Mouse (Mus musculus) embryonic facial prominence, embryonic 15.5 days (tissue): ENCODE results near the gene Crim1. TPM values are rescaled to one million over a fixed set of nuclear protein-coding genes. Genes with fewer than 3 reads are reported as not detected.

Experiments used
- ATAC-seq: fragments of 200-750 bp; cut with Nextera tagmentation; 2 replicates; pipeline ENCODE4 v1.8.0; 2017; ENCODE audit warnings: low read depth, moderate TSS enrichment; ENCODE audit not compliant: insufficient number of reproducible peaks, low FRiP score, low TSS enrichment
- H3K27ac ChIP-seq: fragments of 300-500 bp; sonication (generic); replicated peaks from 2 replicates; pipeline ENCODE4 v1.5.1; 2015; ENCODE audit warnings: mild to moderate bottlenecking, inconsistent platforms
- H3K27me3 ChIP-seq: fragments of 300-500 bp; sonication (generic); 2 replicates; pipeline ENCODE4 v1.6.1; 2015; ENCODE audit warnings: inconsistent platforms
- H3K36me3 ChIP-seq: fragments of 300-500 bp; sonication (generic); 2 replicates; pipeline ENCODE4 v1.6.1; 2015; ENCODE audit warnings: mild to moderate bottlenecking, inconsistent platforms
- H3K4me1 ChIP-seq: fragments of 300-500 bp; sonication (generic); 2 replicates; pipeline ENCODE4 v1.6.1; 2015; ENCODE audit warnings: inconsistent platforms
- H3K4me2 ChIP-seq: fragments of 300-500 bp; sonication (generic); replicated peaks from 2 replicates; pipeline ENCODE4 v1.6.1; 2015; ENCODE audit warnings: mild to moderate bottlenecking, inconsistent platforms
- H3K4me3 ChIP-seq: fragments of 300-500 bp; sonication (generic); replicated peaks from 2 replicates; pipeline ENCODE4 v1.5.1; 2015; ENCODE audit warnings: mild to moderate bottlenecking, inconsistent platforms
- H3K9ac ChIP-seq: fragments of 300-500 bp; sonication (generic); 2 replicates; pipeline ENCODE4 v1.6.1; 2015; ENCODE audit warnings: inconsistent platforms
- H3K9me3 ChIP-seq: fragments of 300-500 bp; sonication (generic); replicated peaks from 2 replicates; pipeline ENCODE4 v1.6.1; 2016; ENCODE audit warnings: inconsistent platforms
- WGBS: fragments of 180-500 bp; shearing (Covaris S2); methylation state at CpG from one replicate; pipeline ENCODE4 v1.1.7; 2015; 5-methylcytosine and 5-hydroxymethylcytosine counted together
- polyA plus RNA-seq: library from polyadenylated mRNA; unstranded; fragments of >200 nt; fragmentation: Nextera tagmentation; extraction: Ambion mirVana; gene quantifications from 2 replicates; pipeline ENCODE4 v1.2.1, GENCODE M21; 2015

The Crim1 gene
- polyA plus RNA-seq, 1 experiment from 2014 or later = 7.2 TPM

DNA sequence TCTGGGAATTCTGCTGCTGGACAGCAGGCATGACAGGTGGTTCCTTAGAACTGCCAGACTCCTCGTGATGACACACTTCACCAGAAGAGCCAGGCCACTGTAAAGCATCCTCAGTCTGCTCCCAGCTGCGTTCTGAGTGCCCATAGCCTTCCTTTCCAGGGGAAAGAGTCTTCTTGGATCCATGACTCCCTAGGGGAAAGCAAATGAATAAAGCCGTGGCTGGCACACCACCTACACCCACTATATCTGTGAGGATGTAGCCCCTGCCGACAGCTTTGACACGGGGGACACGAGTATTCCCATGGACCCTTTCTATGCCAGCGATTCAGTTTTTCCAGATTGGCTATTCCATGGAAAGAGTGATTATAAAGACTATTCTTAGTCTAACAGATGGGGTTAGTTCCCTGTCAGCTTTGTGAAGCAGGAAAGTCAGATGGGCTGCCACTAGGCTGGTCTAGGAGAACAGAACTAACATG, 158.2 kb downstream of the Crim1 start:
- no peak overlapping the region for H3K9ac ChIP-seq
- no peak overlapping the region for H3K27ac ChIP-seq
- peaks cover 3% of the 10 kb centered on the region; the same call in 1 of the 2 replicates for H3K36me3 ChIP-seq
- WGBS = 74% methylated on average over 7 of the region's 7 CpGs
- no peak for ATAC-seq
- H3K9me3 ChIP-seq = no peaks in the 10 kb centered on the region
- 0 out of 2 replicates have a peak, but pooled peaks cover 6% of the 10 kb centered on the region for H3K4me1 ChIP-seq
- no peak overlapping the region for H3K4me3 ChIP-seq
- no peak overlapping the region for H3K4me2 ChIP-seq
- H3K27me3 ChIP-seq = no peaks in the 10 kb centered on the region

DNA sequence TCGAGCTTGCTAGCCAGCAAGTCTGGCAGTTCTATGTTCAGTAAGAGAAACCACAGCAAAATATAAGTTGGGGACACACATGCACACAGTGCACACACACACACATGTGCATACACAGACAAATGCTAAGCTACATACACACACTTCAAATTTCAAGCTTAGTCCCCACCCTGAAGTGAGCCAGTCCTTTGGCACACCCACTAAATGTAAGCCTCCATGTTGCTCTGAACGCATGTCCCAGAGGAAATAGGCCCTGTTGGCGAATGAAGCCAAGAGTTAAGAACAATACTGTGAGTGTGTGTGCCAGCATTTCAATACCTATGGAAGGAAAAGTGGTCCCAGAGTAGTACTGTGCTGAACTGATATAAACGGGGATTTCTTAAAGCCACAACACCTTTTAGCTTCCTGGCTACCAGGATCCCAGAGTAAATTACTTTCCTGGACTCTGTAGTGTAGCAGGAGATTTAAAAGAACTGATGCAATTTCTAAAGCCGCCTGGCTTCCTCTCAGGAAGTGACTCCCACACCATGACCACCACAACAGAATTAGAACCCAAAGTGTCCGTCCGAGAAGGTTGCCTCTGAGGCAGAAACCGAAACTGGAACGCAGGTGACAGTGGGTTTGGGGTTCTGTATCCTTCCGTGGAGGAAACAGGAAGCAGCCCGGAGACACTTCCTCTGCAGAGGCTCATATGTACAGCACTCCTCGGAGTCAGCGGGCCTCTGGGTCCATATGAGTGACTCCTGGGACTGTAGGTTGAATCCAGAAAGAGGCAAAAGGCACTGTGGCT, 162.1 kb downstream of the Crim1 start:
- no peak for ATAC-seq
- Histone ChIP-seq H3K27ac (no peak overlapping the region), H3K4me2 (no peak overlapping the region), H3K27me3 (no peaks in the 10 kb centered on the region), H3K4me1 (0 out of 2 replicates have a peak, but pooled peaks cover 3% of the 10 kb centered on the region), H3K9me3 (no peaks in the 10 kb centered on the region), H3K36me3 (peaks cover 15% of the 10 kb centered on the region; the same call in 1 of the 2 replicates), H3K4me3 (no peak overlapping the region), H3K9ac (no peak overlapping the region)
- 71% methylated on average over 13 of the region's 13 CpGs for WGBS

DNA sequence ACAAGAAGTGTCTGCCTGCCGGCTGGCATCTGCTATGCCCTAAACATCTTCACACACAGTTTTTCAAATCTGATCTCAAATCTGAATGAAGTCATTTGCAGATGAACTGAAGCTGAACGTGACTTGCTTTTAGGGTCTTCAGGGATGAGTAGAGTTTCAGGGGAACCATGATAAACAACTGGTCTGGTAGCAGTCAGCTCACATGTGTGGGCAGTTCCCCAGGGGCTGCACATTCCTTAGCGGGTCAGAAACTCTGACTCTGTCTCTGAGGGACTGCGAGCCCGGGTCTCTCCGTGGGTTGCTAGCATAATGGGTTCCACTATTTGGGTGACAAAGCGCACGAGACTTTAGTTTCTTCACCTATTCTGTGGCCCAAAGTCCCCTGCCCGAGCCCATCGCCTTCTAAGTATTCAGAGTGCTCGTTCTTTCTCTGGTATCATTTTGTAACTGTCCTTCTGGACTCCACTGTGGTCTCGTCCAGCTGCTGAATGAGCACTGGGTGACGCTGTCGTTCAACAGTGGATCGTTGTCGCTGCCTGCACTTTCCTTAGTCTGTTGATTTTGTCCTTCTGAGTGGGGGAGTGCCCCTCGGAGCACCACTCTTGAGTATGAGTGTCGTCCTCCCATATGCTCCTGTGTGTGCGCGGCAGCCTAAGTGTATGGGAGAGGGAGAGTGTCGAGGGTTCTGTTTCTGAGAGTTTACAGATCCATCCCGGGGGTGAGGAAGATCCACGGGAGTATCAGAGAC, 164.7 kb downstream of the Crim1 start:
- H3K4me1 ChIP-seq = 0 out of 2 replicates have a peak, but pooled peaks cover 3% of the 10 kb centered on the region
- no peak overlapping the region for H3K4me2 ChIP-seq
- H3K27me3 ChIP-seq = no peaks in the 10 kb centered on the region
- H3K4me3 ChIP-seq = no peak overlapping the region
- no peak overlapping the region for H3K27ac ChIP-seq
- peaks cover 38% of the 10 kb centered on the region for H3K36me3 ChIP-seq
- no peak overlapping the region for H3K9ac ChIP-seq
- WGBS = 86% methylated on average over 23 of the region's 23 CpGs
- no peaks in the 10 kb centered on the region for H3K9me3 ChIP-seq
- no peak for ATAC-seq

DNA sequence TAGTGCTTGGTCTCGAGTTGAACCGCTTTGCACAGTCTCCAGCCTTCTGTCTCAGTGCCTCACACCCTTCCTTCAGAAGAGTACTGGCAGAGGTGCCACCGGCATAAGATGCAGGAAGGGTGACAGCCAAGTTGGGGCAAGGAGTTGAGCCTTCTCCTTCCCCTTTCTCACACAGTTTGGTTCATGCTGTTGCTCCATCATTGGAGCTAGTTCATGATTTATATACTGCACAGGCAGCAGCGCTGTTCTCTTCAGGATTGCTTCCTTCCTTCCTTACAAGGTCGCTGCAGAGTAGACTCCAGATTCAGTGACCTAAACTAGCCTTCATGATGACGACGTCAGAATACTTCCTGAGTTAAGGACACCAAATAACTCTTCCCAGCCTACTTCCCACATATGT, 166.0 kb downstream of the Crim1 start:
- WGBS = 73% methylated on average over 7 of the region's 7 CpGs

DNA sequence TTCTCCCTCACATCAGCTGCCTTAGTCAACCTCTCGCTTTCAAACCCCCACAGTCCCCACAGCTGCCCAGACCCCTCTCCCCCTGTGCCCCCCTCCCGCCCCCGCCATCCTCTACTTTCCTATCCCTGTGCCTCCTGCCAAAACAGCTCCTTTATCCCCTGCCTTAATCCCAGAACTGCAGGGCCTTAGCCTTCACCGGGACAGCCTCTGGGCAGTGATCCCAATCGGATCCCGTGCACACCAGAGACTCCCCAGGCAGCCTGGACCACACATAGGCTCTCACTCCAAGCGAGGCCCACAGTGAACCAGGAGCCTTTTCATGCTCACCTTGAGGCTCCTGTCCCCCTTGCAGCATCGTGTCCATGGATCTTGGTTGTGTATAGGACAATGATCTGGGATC, 168.4 kb downstream of the Crim1 start:
- Histone ChIP-seq H3K27ac (no peak overlapping the region), H3K9ac (no peak overlapping the region), H3K4me1 (no peaks in the 10 kb centered on the region), H3K9me3 (no peaks in the 10 kb centered on the region), H3K4me2 (no peak overlapping the region), H3K36me3 (peaks cover 46% of the 10 kb centered on the region), H3K27me3 (no peaks in the 10 kb centered on the region), H3K4me3 (no peak overlapping the region)
- WGBS = 71% methylated on average over 8 of the region's 8 CpGs
- ATAC-seq = no peak

More for the DNA sequence above, 166.0 kb downstream of the Crim1 start:
- Histone ChIP-seq H3K4me2 (no peak overlapping the region), H3K9me3 (no peaks in the 10 kb centered on the region), H3K36me3 (peaks cover 40% of the 10 kb centered on the region), H3K27me3 (no peaks in the 10 kb centered on the region), H3K9ac (no peak overlapping the region), H3K4me1 (no peaks in the 10 kb centered on the region), H3K4me3 (no peak overlapping the region), H3K27ac (no peak overlapping the region)
- no peak for ATAC-seq

DNA sequence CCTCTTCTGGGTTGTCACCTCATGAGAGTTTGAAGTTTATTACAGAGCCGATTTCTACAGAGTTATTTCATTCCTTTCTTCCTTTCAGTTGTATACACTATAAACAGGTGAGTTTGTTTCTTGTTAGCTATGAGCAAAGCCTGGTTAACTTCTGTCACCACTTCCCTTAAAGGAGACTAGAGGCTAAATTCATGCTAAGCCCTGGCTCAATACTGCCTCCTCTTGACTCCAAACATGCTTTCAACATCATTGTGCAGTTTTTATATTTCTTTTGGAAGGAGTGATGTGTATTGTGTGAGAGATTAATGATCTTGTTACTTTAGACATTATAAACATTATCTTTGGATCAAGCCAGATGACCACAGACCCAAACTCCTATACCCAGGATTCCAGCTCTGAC, 170.4 kb downstream of the Crim1 start:
- WGBS = 77% methylated on average over 1 of the region's 1 CpGs
- Histone ChIP-seq H3K36me3 (peaks cover 58% of the 10 kb centered on the region), H3K9ac (no peak overlapping the region), H3K27me3 (no peaks in the 10 kb centered on the region), H3K4me3 (no peak overlapping the region), H3K4me2 (no peak overlapping the region), H3K4me1 (no peaks in the 10 kb centered on the region), H3K9me3 (no peaks in the 10 kb centered on the region), H3K27ac (no peak overlapping the region)
- no peak for ATAC-seq

DNA sequence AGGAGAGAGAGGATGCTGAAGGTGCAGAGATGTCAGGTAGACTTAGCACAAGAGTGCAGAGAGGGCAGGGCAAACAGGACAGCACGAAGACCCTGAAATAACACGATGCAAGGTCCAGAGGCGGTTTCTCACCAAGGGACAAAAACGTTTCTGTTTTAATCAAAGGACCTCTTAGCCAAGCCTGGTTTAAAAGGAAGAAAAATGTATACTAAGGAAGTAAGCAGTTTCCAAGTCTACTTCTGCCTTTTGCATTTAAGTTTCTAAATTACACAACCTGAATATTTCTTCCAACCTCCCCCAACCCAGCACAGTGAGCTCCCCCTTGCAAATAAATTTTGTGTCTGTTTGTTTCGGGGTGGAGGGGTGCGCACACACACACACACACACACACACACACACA, 173.1 kb downstream of the Crim1 start:
- H3K9ac ChIP-seq = no peak overlapping the region
- no peak for ATAC-seq
- no peak overlapping the region for H3K27ac ChIP-seq
- H3K9me3 ChIP-seq = no peaks in the 10 kb centered on the region
- peaks cover 47% of the 10 kb centered on the region for H3K36me3 ChIP-seq
- H3K4me1 ChIP-seq = no peaks in the 10 kb centered on the region
- 93% methylated on average over 6 of the region's 6 CpGs for WGBS
- H3K4me2 ChIP-seq = no peak overlapping the region
- no peaks in the 10 kb centered on the region for H3K27me3 ChIP-seq
- H3K4me3 ChIP-seq = no peak overlapping the region

DNA sequence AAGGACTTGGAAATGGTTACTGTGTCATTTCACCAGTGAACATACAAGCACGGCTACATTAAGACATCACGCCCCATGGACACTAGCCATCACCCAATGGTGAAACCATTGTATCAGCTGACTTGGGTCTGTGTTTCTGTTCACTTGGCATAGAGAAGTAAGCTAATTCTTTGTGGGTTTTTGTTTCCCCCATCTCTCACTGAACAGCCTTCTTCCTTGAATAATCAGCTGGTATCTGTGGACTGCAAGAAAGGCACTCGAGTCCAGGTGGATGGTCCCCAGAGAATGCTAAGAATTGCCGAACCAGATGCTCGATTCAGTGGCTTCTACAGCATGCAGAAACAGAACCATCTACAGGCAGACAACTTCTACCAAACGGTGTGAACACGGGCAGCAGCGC, 173.8 kb downstream of the Crim1 start:
- H3K4me2 ChIP-seq = no peak overlapping the region
- no peak overlapping the region for H3K27ac ChIP-seq
- H3K4me1 ChIP-seq = no peaks in the 10 kb centered on the region
- H3K4me3 ChIP-seq = no peak overlapping the region
- no peaks in the 10 kb centered on the region for H3K27me3 ChIP-seq
- WGBS = 81% methylated on average over 8 of the region's 8 CpGs
- no peaks in the 10 kb centered on the region for H3K9me3 ChIP-seq
- no peak for ATAC-seq
- peaks cover 48% of the 10 kb centered on the region for H3K36me3 ChIP-seq
- no peak overlapping the region for H3K9ac ChIP-seq

DNA sequence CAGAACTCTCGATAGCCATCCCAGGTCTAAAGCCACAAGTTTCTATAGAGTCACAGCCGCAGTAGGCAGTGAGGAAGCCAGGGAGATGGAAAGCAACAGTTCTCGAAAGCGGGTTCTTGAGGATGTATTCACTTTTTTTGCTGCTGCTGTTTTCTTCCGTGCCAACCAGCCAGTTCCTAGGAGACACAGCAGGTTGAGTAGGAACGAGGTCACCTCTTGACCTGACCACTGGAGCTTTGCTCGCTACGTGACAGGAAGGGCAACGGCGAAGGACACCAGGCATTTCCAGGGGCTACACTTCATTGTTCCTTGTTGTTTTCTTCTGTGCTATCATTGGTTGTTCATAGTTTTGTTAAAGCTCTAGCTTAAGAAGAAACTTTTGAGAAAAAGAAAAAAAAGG, 174.7 kb downstream of the Crim1 start:
- no peak overlapping the region for H3K9ac ChIP-seq
- H3K27ac ChIP-seq = no peak overlapping the region
- no peak for ATAC-seq
- H3K9me3 ChIP-seq = no peaks in the 10 kb centered on the region
- no peak overlapping the region for H3K4me3 ChIP-seq
- H3K27me3 ChIP-seq = no peaks in the 10 kb centered on the region
- no peak overlapping the region for H3K4me2 ChIP-seq
- no peaks in the 10 kb centered on the region for H3K4me1 ChIP-seq
- H3K36me3 ChIP-seq = peaks cover 41% of the 10 kb centered on the region
- 75% methylated on average over 10 of the region's 10 CpGs for WGBS

DNA sequence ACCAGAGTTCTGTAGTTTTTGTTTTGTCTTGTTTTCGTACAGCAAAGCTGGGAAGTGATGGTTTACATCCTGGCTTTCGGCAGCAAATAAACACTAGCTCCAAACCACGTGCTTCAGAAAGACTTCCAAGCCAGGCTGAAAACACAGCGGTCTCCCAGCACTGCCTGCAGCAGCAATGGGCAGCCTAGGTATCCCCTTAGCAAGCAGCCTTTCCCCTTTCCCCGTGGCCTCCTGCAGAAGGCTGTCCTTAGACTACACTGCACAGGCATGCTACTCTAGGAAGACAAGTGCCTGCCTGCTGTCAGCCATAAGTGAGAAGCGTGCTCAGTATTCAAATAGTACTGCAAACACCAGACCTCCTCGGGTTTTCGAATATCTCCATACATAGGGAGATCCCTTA, 176.5 kb downstream of the Crim1 start:
- Histone ChIP-seq H3K27ac (no peak overlapping the region), H3K36me3 (peaks cover 44% of the 10 kb centered on the region), H3K4me1 (no peaks in the 10 kb centered on the region), H3K4me3 (no peak overlapping the region), H3K27me3 (no peaks in the 10 kb centered on the region), H3K9ac (no peak overlapping the region), H3K4me2 (no peak overlapping the region), H3K9me3 (no peaks in the 10 kb centered on the region)
- 74% methylated on average over 8 of the region's 8 CpGs for WGBS
- no peak for ATAC-seq

DNA sequence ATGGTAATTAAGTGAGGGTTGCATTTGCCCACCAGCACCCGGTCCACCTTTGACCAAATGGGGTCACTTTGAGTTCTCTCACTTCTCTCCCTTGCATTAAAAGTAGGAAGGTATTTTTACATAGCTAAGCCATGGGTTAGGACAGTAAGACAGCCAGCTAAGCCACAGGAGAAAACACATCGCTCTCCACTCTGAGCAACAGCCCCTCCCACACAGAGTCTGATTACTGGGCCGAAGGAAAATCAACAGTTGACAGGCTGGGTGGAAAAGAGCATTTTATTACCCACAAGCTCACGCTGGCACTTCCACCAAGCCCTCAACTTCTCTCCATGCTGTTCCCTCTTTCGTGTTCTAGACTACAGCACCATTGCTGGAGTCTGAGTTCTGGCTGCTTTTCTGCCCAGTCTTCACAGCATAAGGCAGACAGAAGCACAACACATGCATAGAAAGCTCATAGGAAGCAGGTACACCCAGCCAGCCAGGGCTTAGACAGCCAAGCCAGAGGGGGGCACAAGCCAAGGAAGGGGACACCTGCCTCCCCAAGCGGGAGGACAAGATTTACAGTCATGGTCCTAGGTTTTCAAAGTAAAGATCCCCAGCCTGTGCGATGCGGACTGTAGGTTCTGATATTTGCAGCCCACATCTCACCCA, 179.2 kb downstream of the Crim1 start:
- 76% methylated on average over 8 of the region's 8 CpGs for WGBS
- ATAC-seq = no peak
- H3K36me3 ChIP-seq = peaks cover 31% of the 10 kb centered on the region

More for the DNA sequence above, 179.2 kb downstream of the Crim1 start:
- Histone ChIP-seq H3K4me1 (no peaks in the 10 kb centered on the region), H3K4me3 (no peak overlapping the region), H3K4me2 (no peak overlapping the region), H3K27me3 (no peaks in the 10 kb centered on the region), H3K9ac (no peak overlapping the region), H3K9me3 (no peaks in the 10 kb centered on the region), H3K27ac (no peak overlapping the region)
